Mouse (Mus musculus): ENCODE data around the gene Bbof1.

DNA sequence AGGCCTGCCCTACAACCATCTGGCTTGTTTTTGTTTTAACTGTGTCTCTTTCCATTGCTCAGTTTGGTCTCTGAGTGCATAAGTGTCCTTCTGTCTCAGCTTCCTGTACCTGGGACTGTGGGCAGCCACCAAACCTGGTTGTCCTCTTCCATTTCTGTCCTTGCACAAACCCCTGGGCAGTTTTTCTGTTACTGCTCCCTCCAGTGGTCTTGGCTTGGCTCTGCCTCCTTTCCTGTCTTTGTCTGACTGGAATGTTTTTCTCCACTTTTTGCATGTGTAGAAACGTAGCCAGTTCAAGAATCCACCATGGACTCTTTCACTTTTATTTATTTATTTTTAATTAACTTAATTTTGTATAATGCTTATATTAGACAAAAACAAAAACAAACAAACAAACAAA, 51.0 kb downstream of the Bbof1 start:
- TF ChIP-seq CTCF (IDR thresholded peaks at IDR 0.05; ENCODE audit: low read depth, low read length) (0 out of 2 replicates have a peak, but pooled peaks have one; percentile 3), POLR2A (IDR thresholded peaks at IDR 0.05; ENCODE audit: extremely low read depth, insufficient read depth, low read length) (no peak)

Measured in liver, adult 2 months (tissue).